Mouse (Mus musculus) spleen, adult 2 months (tissue): ENCODE measurements around the gene Fcgr1. TPM values are rescaled to one million over a fixed set of nuclear protein-coding genes. Genes with fewer than 3 reads are reported as not detected.
A peak's percentile ranks its signal among the peaks of the same experiment; 100 is the strongest.
"Not testable (repeated sequence)": the region's sequence is repeated elsewhere in the genome, so short reads cannot be mapped to it uniquely, and the experiment has no call there.

Experiments
- DNase-seq, 2 experiments: peaks; one replicate each; pipeline versions ENCODE4 v3.0.0 to v3.0.0-alpha.2; 2012 to 2021; ENCODE audit warnings: low spot score in 2 of 2, low read depth in 1 of 2
- H3K27ac ChIP-seq: fragments of 200-500 bp; 2 replicates; pipeline ENCODE4 v1.5.1; 2012; ENCODE audit warnings: low read length, inconsistent platforms; ENCODE audit not compliant: insufficient read depth
- H3K27me3 ChIP-seq: fragments of 200-500 bp; 2 replicates; pipeline ENCODE4 v1.6.1; 2012; ENCODE audit warnings: mild to moderate bottlenecking, moderate library complexity, low read length, inconsistent platforms; ENCODE audit not compliant: control insufficient read depth, insufficient read depth
- H3K36me3 ChIP-seq: fragments of 200-500 bp; 2 replicates; pipeline ENCODE4 v1.6.1; 2012; ENCODE audit warnings: mild to moderate bottlenecking, low read length, inconsistent platforms; ENCODE audit not compliant: control insufficient read depth, insufficient read depth
- H3K4me1 ChIP-seq: fragments of 200-500 bp; 2 replicates; pipeline ENCODE4 v1.6.1; 2011; ENCODE audit warnings: inconsistent platforms; ENCODE audit not compliant: control insufficient read depth, insufficient read depth, insufficient read length
- H3K4me3 ChIP-seq: fragments of 200-500 bp; 2 replicates; pipeline ENCODE4 v1.5.1; 2011; ENCODE audit warnings: mild to moderate bottlenecking, inconsistent platforms; ENCODE audit not compliant: insufficient read depth, insufficient read length; ENCODE audit errors: extremely low read depth
- CTCF ChIP-seq: fragments of 200-500 bp; IDR thresholded peaks from 2 replicates; pipeline ENCODE4 v1.5.1; 2011; ENCODE audit warnings: mild to moderate bottlenecking, inconsistent platforms; ENCODE audit not compliant: insufficient read depth, insufficient read length, insufficient replicate concordance; ENCODE audit errors: extremely low read depth
- POLR2A ChIP-seq: fragments of 200-500 bp; IDR thresholded peaks from 2 replicates; pipeline ENCODE4 v1.6.1; 2011; ENCODE audit warnings: low read depth, low read length, inconsistent platforms
- WGBS: fragments of 180-500 bp; shearing (Covaris S2); methylation state at CpG from one replicate; pipeline ENCODE4 v1.1.7; 2018; 5-methylcytosine and 5-hydroxymethylcytosine counted together
- polyA plus RNA-seq: library from polyadenylated mRNA; depleted of rRNA; stranded (reverse); fragments of >200 nt; gene quantifications from 2 replicates; pipeline ENCODE4 v1.2.3, GENCODE M21; 2012

Fcgr1 gene
- polyA plus RNA-seq, 1 experiment: 6.0 TPM

DNA sequence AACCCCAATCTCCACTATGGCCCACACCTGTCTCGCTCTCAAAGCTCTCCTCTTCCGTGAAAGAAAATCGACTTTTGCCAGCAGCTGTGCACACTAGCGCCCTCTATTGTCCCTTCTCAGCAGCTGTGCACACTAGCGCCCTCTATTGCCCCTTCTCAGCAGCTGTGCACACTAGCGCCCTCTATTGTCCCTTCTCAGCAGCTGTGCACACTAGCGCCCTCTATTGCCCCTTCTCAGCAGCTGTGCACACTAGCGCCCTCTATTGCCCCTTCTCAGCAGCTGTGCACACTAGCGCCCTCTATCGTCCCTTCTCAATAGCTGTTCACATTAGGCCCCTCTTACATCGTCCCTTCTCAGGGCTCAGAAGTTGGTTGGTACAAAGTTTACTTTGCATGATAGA is 6.4 kb downstream of the Fcgr1 start:
- not testable (repeated sequence) for H3K27me3 ChIP-seq, H3K4me3 ChIP-seq, H3K27ac ChIP-seq, DNase-seq, H3K36me3 ChIP-seq, H3K4me1 ChIP-seq
- peak; percentile 29; the same call in 1 of the 2 replicates for TF ChIP-seq CTCF
- WGBS: 97% methylated on average over 11 of the region's 11 CpGs

DNA sequence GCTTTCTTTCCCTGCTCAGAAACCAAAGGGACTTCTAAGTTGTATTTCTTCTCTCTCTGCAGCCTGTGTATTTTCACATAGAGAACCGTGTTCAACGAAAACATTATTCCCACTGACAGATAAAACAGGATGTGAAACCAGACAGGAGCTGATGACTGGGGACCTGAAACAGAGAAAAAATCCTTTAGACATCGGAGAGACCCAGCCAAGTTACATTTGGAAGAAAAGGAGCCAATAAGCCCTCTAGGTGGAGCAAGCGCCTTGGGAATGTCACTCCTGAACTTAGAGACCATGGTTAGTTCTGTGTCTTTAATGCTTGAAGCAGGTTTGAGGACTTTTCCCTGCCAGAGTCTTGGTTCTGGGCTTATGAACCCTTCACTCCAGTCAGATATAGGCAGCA is 9.3 kb downstream of the Fcgr1 start:
- H3K27ac ChIP-seq: no peak overlapping the region
- no peaks in the 10 kb centered on the region for H3K36me3 ChIP-seq
- DNase-seq: no peak
- no peak for TF ChIP-seq POLR2A
- TF ChIP-seq CTCF: no peak
- peaks cover 4% of the 10 kb centered on the region for H3K4me1 ChIP-seq
- 0 out of 2 replicates have a peak, but pooled peaks cover under 1% of the 10 kb centered on the region for H3K27me3 ChIP-seq
- no peak overlapping the region for H3K4me3 ChIP-seq
- 19% methylated on average over 4 of the region's 4 CpGs for WGBS

DNA sequence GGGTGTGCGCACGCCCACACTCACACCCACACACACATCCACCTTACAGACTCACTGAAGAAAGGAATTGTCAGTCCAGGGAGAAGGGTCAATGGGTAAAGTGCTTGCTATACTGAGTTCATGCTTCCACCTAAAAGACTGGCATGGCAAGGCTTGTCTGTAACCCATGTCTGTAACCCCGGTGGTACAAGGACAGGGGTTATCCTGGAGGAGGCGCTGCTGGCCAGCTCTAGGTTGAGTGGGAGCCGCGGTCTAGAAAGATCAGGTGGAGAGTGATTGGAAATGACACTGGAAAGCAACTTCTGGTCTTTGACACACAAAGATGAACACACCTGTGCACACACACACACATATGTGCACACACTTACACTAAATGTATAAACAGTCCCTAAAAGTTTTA is 13.1 kb downstream of the Fcgr1 start:
- Histone ChIP-seq H3K4me1 (peaks cover 7% of the 10 kb centered on the region), H3K27ac (no peak overlapping the region), H3K27me3 (no peaks in the 10 kb centered on the region), H3K4me3 (no peak overlapping the region), H3K36me3 (no peaks in the 10 kb centered on the region)
- no peak for DNase-seq
- TF ChIP-seq POLR2A (no peak), CTCF (no peak)
- WGBS: 84% methylated on average over 6 of the region's 6 CpGs

DNA sequence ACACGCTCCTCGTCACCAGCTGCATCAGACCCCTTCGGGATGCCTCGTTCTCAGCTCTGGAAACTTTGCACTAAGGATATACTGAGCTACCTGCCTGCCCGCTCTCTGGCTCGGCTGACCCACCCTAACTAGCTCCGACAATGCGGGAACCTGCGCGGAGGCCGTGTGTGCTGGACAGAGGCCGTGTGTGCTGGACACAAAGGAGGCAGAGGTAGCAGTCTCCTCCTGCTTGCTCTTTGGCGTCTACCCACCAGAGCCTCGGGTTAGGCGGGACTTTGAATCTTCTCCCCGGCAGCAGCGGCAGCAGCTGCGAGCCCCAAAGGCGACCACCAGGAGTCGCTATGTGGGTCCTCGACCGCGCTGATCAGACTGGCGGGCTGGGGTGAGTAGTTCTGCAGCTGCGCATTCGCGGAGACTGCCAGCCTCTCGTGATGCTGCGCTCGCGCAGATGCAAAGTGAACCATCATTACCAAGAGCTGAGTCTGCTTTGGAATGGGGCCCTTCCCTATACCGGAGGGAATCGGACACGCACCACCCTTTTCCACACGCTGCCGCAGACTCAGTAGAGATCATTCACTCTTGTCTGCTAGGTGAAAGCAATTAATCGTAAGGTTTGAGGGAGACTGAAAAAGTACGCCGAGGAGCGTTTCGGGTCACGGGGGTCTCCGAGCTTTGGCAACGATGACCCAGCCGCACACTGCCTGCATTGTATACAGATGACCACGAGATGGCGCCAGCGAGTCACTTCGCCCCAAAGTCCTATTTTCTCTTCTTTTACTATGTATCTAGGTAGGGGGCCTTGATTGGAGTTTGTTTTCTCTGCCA is 15.8 kb downstream of the Fcgr1 start:
- Histone ChIP-seq H3K27ac (peak overlapping the region; percentile 81), H3K27me3 (no peaks in the 10 kb centered on the region), H3K4me3 (peak overlapping the region; percentile 72), H3K4me1 (peaks cover 5% of the 10 kb centered on the region; the same call in 1 of the 2 replicates), H3K36me3 (no peaks in the 10 kb centered on the region)
- TF ChIP-seq CTCF (peak; percentile 79), POLR2A (no peak)
- peak; percentile 85 to 89 for DNase-seq
- under 1% methylated on average over 49 of the region's 49 CpGs for WGBS

DNA sequence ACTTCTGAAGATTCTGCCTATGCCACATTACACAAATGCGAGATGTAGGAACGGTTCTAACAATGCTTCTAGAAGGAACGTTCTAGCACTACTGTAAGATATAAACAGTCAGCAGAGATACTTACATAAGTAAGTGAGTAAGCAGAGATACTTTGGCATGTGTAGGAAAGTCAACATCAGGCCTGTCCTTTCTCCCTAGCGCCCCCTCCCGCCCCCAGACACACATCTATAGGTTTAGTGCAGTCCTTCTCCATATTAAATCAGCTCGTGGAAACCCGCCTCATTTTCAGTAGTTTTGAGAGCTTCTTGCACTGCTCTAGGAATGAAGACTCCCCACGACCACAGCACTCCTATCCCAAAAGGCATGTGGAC is 16.4 kb downstream of the Fcgr1 start:
- Histone ChIP-seq H3K27me3 (no peaks in the 10 kb centered on the region), H3K27ac (peak overlapping the region; percentile 62), H3K36me3 (no peaks in the 10 kb centered on the region), H3K4me3 (peak overlapping the region; percentile 72; the same call in 1 of the 2 replicates), H3K4me1 (peaks cover 5% of the 10 kb centered on the region; the same call in 1 of the 2 replicates)
- TF ChIP-seq POLR2A: no peak
- TF ChIP-seq CTCF: no peak
- 16% methylated on average over 8 of the region's 8 CpGs for WGBS
- peak; percentile 60 to 67 for DNase-seq

DNA sequence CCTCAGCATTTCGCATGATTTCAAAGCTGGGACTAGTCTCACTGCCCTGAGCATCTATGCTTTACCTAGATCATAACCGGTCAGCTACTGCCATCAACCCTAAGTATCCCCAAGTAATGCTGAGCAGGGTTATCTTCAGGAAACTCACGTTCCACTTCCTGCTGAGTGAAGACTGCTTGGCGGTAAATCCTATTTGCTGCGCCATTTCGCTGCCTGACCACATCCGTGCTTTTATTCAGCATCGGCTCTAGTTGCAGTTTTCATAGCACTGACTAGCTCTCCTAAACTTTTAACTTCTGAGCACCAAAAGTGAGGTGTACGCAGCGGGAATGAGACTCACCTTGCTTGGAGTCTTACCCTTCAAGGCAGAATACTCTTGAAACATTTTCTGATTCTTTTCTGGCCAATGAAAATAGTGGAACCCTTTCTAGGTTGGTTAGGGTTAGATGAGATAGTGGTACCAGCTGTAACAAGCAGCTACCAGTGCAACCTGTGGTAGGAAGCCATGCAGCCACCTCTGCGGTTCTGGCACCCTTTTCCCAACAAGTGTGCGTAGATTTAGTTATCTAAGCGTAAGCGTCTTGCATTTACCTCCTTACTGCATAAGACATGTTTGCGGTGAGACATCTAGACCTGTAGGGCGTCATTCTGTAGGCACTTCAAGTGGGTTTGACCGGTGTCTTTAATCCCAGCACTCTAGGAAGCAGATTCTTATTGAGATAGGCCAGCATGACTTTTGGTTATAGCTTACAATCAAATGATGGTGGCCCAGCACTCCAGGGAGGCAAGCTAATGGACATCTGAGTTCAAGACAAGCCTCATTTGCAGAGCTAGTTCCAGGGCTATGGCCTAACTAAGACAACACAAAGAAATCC is 19.9 kb downstream of the Fcgr1 start:
- no peaks in the 10 kb centered on the region for H3K36me3 ChIP-seq
- no peak overlapping the region for H3K4me3 ChIP-seq
- no peaks in the 10 kb centered on the region for H3K27me3 ChIP-seq
- 45% methylated on average over 17 of the region's 17 CpGs for WGBS
- H3K4me1 ChIP-seq: peaks cover 5% of the 10 kb centered on the region; the same call in 1 of the 2 replicates
- peak in 1 of 2 experiments; percentile 35 for DNase-seq
- TF ChIP-seq POLR2A (no peak), CTCF (no peak)
- H3K27ac ChIP-seq: peak overlapping the region; percentile 35
